Mouse (Mus musculus) embryo, embryonic 11 days (tissue): ENCODE results near the gene Elp1.

Experiments used
- DNase-seq: peaks from one replicate; pipeline ENCODE4 v3.0.0-alpha.2; 2015

Elp1 gene

GRCm38 (mm10) chr4:56767861-56768284, 34.3 kb downstream of the Elp1 start:
- DNase-seq = no peak

GRCm38 (mm10) chr4:56757693-56758092, 44.4 kb downstream of the Elp1 start:
- DNase-seq = no peak

GRCm38 (mm10) chr4:56756966-56757600, 45.0 kb downstream of the Elp1 start:
- DNase-seq = no peak

GRCm38 (mm10) chr4:56756021-56756420, 46.1 kb downstream of the Elp1 start:
- no peak for DNase-seq

GRCm38 (mm10) chr4:56747456-56747855, 54.7 kb downstream of the Elp1 start:
- DNase-seq = no peak

GRCm38 (mm10) chr4:56746345-56746744, 55.8 kb downstream of the Elp1 start:
- no peak for DNase-seq

GRCm38 (mm10) chr4:56743363-56744195, 58.6 kb downstream of the Elp1 start, which contains the start of gene Actl7a:
Gene Actl7a (plus strand): TSS chr4:56743413.
- no peak for DNase-seq

- no peak for DNase-seq
Observed at GRCm38 (mm10) chr4:56742698-56743097, 59.4 kb downstream of the Elp1 start.

- DNase-seq = no peak
Observed at GRCm38 (mm10) chr4:56741041-56741493, 61.1 kb downstream of the Elp1 start, which contains the start of gene Actl7b. Gene Actl7b (minus strand): TSS chr4:56741443.

- no peak for DNase-seq
Observed at GRCm38 (mm10) chr4:56740611-56741010, 61.5 kb downstream of the Elp1 start.

- no peak for DNase-seq
Observed at GRCm38 (mm10) chr4:56740020-56740485, 62.1 kb downstream of the Elp1 start, which contains the start of gene Gm26657. Gene Gm26657 (plus strand): TSS chr4:56740070.

GRCm38 (mm10) chr4:56725839-56726238, 76.3 kb downstream of the Elp1 start:
- peak; percentile 42 for DNase-seq

GRCm38 (mm10) chr4:56723237-56723636, 78.9 kb downstream of the Elp1 start:
- DNase-seq = no peak

GRCm38 (mm10) chr4:56722346-56722745, 79.8 kb downstream of the Elp1 start:
- DNase-seq = no peak

- peak; percentile 48 for DNase-seq
Observed at GRCm38 (mm10) chr4:56721469-56721868, 80.7 kb downstream of the Elp1 start.

- no peak for DNase-seq
Observed at GRCm38 (mm10) chr4:56720403-56720802, 81.7 kb downstream of the Elp1 start.

GRCm38 (mm10) chr4:56719456-56719855, 82.7 kb downstream of the Elp1 start:
- DNase-seq = no peak

GRCm38 (mm10) chr4:56718573-56719442, 83.3 kb downstream of the Elp1 start:
- DNase-seq = no peak

GRCm38 (mm10) chr4:56717932-56718331, 84.2 kb downstream of the Elp1 start:
- DNase-seq = no peak

GRCm38 (mm10) chr4:56716801-56717200, 85.3 kb downstream of the Elp1 start:
- DNase-seq = no peak

GRCm38 (mm10) chr4:56713155-56713554, 89.0 kb downstream of the Elp1 start:
- DNase-seq = no peak

GRCm38 (mm10) chr4:56702234-56702633, 99.9 kb downstream of the Elp1 start:
- peak; percentile 61 for DNase-seq
